ENCODE assay signal across 12 mouse cellular contexts in the genomic region with DNA sequence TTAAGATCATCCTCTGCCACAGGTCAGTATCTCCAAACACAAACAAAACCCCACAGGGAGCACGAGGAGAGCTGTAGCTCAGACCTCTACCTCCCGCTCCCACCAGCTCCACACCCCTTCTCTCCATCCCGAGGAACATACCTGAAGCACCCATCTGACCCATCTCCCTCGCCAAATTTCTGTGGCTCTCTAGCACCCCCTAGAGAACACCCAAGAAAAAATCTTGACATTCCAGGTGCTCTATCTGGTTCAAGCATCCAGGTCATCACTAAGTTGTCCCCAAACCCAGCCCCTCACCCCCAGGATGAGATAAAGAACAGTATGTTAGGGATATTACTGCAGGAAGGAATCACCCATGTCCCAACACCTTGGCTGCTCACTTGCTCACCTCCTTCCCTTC. TPM values are rescaled to one million over a fixed set of nuclear protein-coding genes. Genes with fewer than 3 reads are reported as not detected.
DNase-seq lines count a peak whose midpoint lies in the region; ATAC-seq and TF ChIP-seq lines count a peak whose summit lies in the region.
"Had no signal": no experiment of that assay in that cellular context is flagged by ENCODE, and none has a peak within 500 bp of the region (broad histone marks: within the 10 kb centered on the region; RNA-seq: fewer than 3 reads in every experiment).

No protein-coding gene starts in this region.

- no peak for TF ChIP-seq POLR2A in ES-Bruce4 (IDR thresholded peaks at IDR 0.05; ENCODE audit: insufficient read depth, low read length)

- 59% methylated on average over 4 of the region's 4 CpGs for WGBS in hindbrain, embryonic 10.5 days
- 48% methylated on average over 4 of the region's 4 CpGs for WGBS in hindbrain, embryonic 16.5 days
- WGBS in embryonic facial prominence, embryonic 11.5 days, result 57% methylated on average over 4 of the region's 4 CpGs

- H3K9ac ChIP-seq in hindbrain, embryonic 16.5 days (ENCODE audit: low read depth, low read length), result no peak overlapping the region
- no peak overlapping the region for H3K9ac ChIP-seq in ES-Bruce4 (ENCODE audit: low read depth, poor library complexity, severe bottlenecking)
- no peak overlapping the region for H3K9ac ChIP-seq in embryonic facial prominence, embryonic 11.5 days (replicated peaks; ENCODE audit: low read length)

- no peak for DNase-seq in hindbrain, embryonic 10.5 days (ENCODE audit: low spot score)
- DNase-seq in 3T3-L1 (ENCODE audit: low read depth, low spot score), result peak; percentile 45
- peak; percentile 48 for DNase-seq in embryonic facial prominence, embryonic 11.5 days (ENCODE audit: low spot score)
- no peak for DNase-seq in yolk sac, embryonic 10.5 days (ENCODE audit: low spot score)
- DNase-seq in layer of hippocampus, postnatal 25 days (ENCODE audit: extremely low spot score in 1 of 2, low spot score in 1 of 2), result no peak
- DNase-seq in lung, postnatal 25 days (ENCODE audit: low spot score), result no peak
- DNase-seq: adrenal gland, postnatal 36 days; gastrocnemius, postnatal 36 days had no signal

- peaks cover 23% of the 10 kb centered on the region for H3K4me1 ChIP-seq in hindbrain, embryonic 10.5 days (replicated peaks)
- peaks cover 16% of the 10 kb centered on the region for H3K4me1 ChIP-seq in hindbrain, embryonic 16.5 days (ENCODE audit: control insufficient read depth, insufficient read depth, low read depth, low read length)
- H3K4me1 ChIP-seq in ES-Bruce4 (ENCODE audit: control insufficient read depth, insufficient read depth, low read length), result no peaks in the 10 kb centered on the region
- peaks cover 4% of the 10 kb centered on the region; the same call in 1 of the 2 replicates for H3K4me1 ChIP-seq in embryonic facial prominence, embryonic 11.5 days (ENCODE audit: control insufficient read depth, insufficient read depth, low read length)

- TF ChIP-seq CTCF in ES-Bruce4 (IDR thresholded peaks at IDR 0.05; ENCODE audit: low read depth, low read length), result peak; percentile 37

- no peaks in the 10 kb centered on the region for H3K27me3 ChIP-seq in hindbrain, embryonic 10.5 days (ENCODE audit: insufficient read depth, poor library complexity, severe bottlenecking)
- no peaks in the 10 kb centered on the region for H3K27me3 ChIP-seq in hindbrain, embryonic 16.5 days (replicated peaks; ENCODE audit: control insufficient read depth, insufficient read depth, low read length)
- no peaks in the 10 kb centered on the region for H3K27me3 ChIP-seq in ES-Bruce4 (ENCODE audit: control insufficient read depth, insufficient read depth, low read length, poor library complexity, severe bottlenecking)
- no peaks in the 10 kb centered on the region for H3K27me3 ChIP-seq in embryonic facial prominence, embryonic 11.5 days (ENCODE audit: control insufficient read depth, insufficient read depth, low read length)

- peak overlapping the region; percentile 100; the same call in 1 of the 2 replicates for H3K4me3 ChIP-seq in hindbrain, embryonic 10.5 days
- H3K4me3 ChIP-seq in hindbrain, embryonic 16.5 days (ENCODE audit: low read length), result no peak overlapping the region
- H3K4me3 ChIP-seq in ES-Bruce4 (ENCODE audit: low read depth, low read length), result no peak overlapping the region
- no peak overlapping the region for H3K4me3 ChIP-seq in embryonic facial prominence, embryonic 11.5 days (ENCODE audit: low read depth, low read length)

- H3K36me3 ChIP-seq in hindbrain, embryonic 10.5 days, result peaks cover 65% of the 10 kb centered on the region
- H3K36me3 ChIP-seq in hindbrain, embryonic 16.5 days (ENCODE audit: control insufficient read depth, insufficient read depth, low read length), result peaks cover 20% of the 10 kb centered on the region
- H3K36me3 ChIP-seq in ES-Bruce4 (ENCODE audit: control insufficient read depth, insufficient read depth, low read length, poor library complexity, severe bottlenecking), result peaks cover 47% of the 10 kb centered on the region
- peaks cover 3% of the 10 kb centered on the region for H3K36me3 ChIP-seq in embryonic facial prominence, embryonic 11.5 days (replicated peaks; ENCODE audit: control insufficient read depth, insufficient read depth, low read depth, low read length)

- ATAC-seq in hindbrain, embryonic 16.5 days, result no peak
- ATAC-seq in embryonic facial prominence, embryonic 11.5 days (replicated peaks; ENCODE audit: insufficient number of reproducible peaks, low FRiP score, low TSS enrichment, low read depth), result no peak

- no peak overlapping the region for H3K4me2 ChIP-seq in hindbrain, embryonic 16.5 days (ENCODE audit: low read length)
- no peak overlapping the region for H3K4me2 ChIP-seq in embryonic facial prominence, embryonic 11.5 days (ENCODE audit: low read depth, low read length)

- no peaks in the 10 kb centered on the region for H3K9me3 ChIP-seq in hindbrain, embryonic 10.5 days
- no peaks in the 10 kb centered on the region for H3K9me3 ChIP-seq in hindbrain, embryonic 16.5 days (ENCODE audit: control insufficient read depth, low read length)
- H3K9me3 ChIP-seq in ES-Bruce4 (replicated peaks; ENCODE audit: control insufficient read depth, insufficient read depth, low read length, poor library complexity, severe bottlenecking), result no peaks in the 10 kb centered on the region
- H3K9me3 ChIP-seq in embryonic facial prominence, embryonic 11.5 days (replicated peaks; ENCODE audit: control insufficient read depth, low read length), result no peaks in the 10 kb centered on the region

- no peak overlapping the region for H3K27ac ChIP-seq in hindbrain, embryonic 10.5 days
- no peak overlapping the region for H3K27ac ChIP-seq in hindbrain, embryonic 16.5 days (ENCODE audit: low read depth, low read length)
- no peak overlapping the region for H3K27ac ChIP-seq in ES-Bruce4 (ENCODE audit: insufficient read depth, low read length)
- no peak overlapping the region for H3K27ac ChIP-seq in embryonic facial prominence, embryonic 11.5 days (replicated peaks; ENCODE audit: low read depth, low read length)

- no peak for TF ChIP-seq EP300 in ES-Bruce4 (IDR thresholded peaks at IDR 0.05; ENCODE audit: insufficient read depth, low read depth, low read length)

RNA-seq across cellular contexts. Expression of a gene that starts 2.0 kb away (rescaled TPM):
- polyA plus RNA-seq in hindbrain, embryonic 10.5 days (2016; fragmentation: Nextera tagmentation; extraction: Ambion mirVana), result 209 and 211 TPM in 2 replicates
- polyA plus RNA-seq in hindbrain, embryonic 16.5 days (2015; fragmentation: Nextera tagmentation; extraction: Ambion mirVana), result 134 and 135 TPM in 2 replicates
- 68.2 TPM in 2 replicates for polyA plus RNA-seq in ES-Bruce4 (2011; ENCODE audit: insufficient read depth, insufficient read length, low read depth, missing spikeins)
- 123 and 131 TPM in 2 replicates for polyA plus RNA-seq in embryonic facial prominence, embryonic 11.5 days (2014; fragmentation: Nextera tagmentation; extraction: Ambion mirVana)
- 100 to 1,000 TPM; 109 TPM for total RNA-seq in layer of hippocampus, postnatal 25 days (2021)

RNA-seq across cellular contexts. Expression of a gene that starts 14.2 kb away (rescaled TPM):
- polyA plus RNA-seq in hindbrain, embryonic 10.5 days (2016; fragmentation: Nextera tagmentation; extraction: Ambion mirVana), result 179 and 230 TPM in 2 replicates
- polyA plus RNA-seq in hindbrain, embryonic 16.5 days (2015; fragmentation: Nextera tagmentation; extraction: Ambion mirVana), result 849 and 1,414 TPM in 2 replicates
- polyA plus RNA-seq in ES-Bruce4 (2011; ENCODE audit: insufficient read depth, insufficient read length, low read depth, missing spikeins), result 1,030 and 1,048 TPM in 2 replicates
- polyA plus RNA-seq in embryonic facial prominence, embryonic 11.5 days (2014; fragmentation: Nextera tagmentation; extraction: Ambion mirVana), result 180 and 210 TPM in 2 replicates
- total RNA-seq in layer of hippocampus, postnatal 25 days (2021), result 1,000 to 10,000 TPM; 2,615 to 2,768 TPM

RNA-seq across cellular contexts. Expression of a gene that starts 20.7 kb away (rescaled TPM):
- 2.2 and 2.3 TPM in 2 replicates for polyA plus RNA-seq in hindbrain, embryonic 10.5 days (2016; fragmentation: Nextera tagmentation; extraction: Ambion mirVana)
- polyA plus RNA-seq in hindbrain, embryonic 16.5 days (2015; fragmentation: Nextera tagmentation; extraction: Ambion mirVana), result 1.4 and 3.1 TPM in 2 replicates
- 93.2 and 95.8 TPM in 2 replicates for polyA plus RNA-seq in ES-Bruce4 (2011; ENCODE audit: insufficient read depth, insufficient read length, low read depth, missing spikeins)
- 5.4 and 6.1 TPM in 2 replicates for polyA plus RNA-seq in embryonic facial prominence, embryonic 11.5 days (2014; fragmentation: Nextera tagmentation; extraction: Ambion mirVana)
- 1 to 10 TPM; 4.8 to 7.5 TPM for total RNA-seq in layer of hippocampus, postnatal 25 days (2021)

RNA-seq across cellular contexts. Expression of a gene that starts 31.9 kb away (rescaled TPM):
- polyA plus RNA-seq in hindbrain, embryonic 10.5 days (2016; fragmentation: Nextera tagmentation; extraction: Ambion mirVana), result not detected in 2 replicates
- polyA plus RNA-seq in hindbrain, embryonic 16.5 days (2015; fragmentation: Nextera tagmentation; extraction: Ambion mirVana), result not detected in 2 replicates
- 1.1 TPM in 1 of 2 replicates, not detected in the other for polyA plus RNA-seq in ES-Bruce4 (2011; ENCODE audit: insufficient read depth, insufficient read length, low read depth, missing spikeins)
- polyA plus RNA-seq in embryonic facial prominence, embryonic 11.5 days (2014; fragmentation: Nextera tagmentation; extraction: Ambion mirVana), result not detected in 2 replicates
- not detected for total RNA-seq in layer of hippocampus, postnatal 25 days (2021)
- total RNA-seq: layer of hippocampus, postnatal 10 days had no signal

RNA-seq across cellular contexts. Expression of a gene that starts 32.0 kb away (rescaled TPM):
- not detected in 2 replicates for polyA plus RNA-seq in hindbrain, embryonic 10.5 days (2016; fragmentation: Nextera tagmentation; extraction: Ambion mirVana)
- not detected in 2 replicates for polyA plus RNA-seq in hindbrain, embryonic 16.5 days (2015; fragmentation: Nextera tagmentation; extraction: Ambion mirVana)
- not detected in 2 replicates for polyA plus RNA-seq in ES-Bruce4 (2011; ENCODE audit: insufficient read depth, insufficient read length, low read depth, missing spikeins)
- polyA plus RNA-seq in embryonic facial prominence, embryonic 11.5 days (2014; fragmentation: Nextera tagmentation; extraction: Ambion mirVana), result not detected in 2 replicates
- total RNA-seq in layer of hippocampus, postnatal 25 days (2021), result not detected
- total RNA-seq: gastrocnemius, postnatal 36 days; layer of hippocampus, postnatal 10 days had no signal
- polyA plus RNA-seq: neural tube, embryonic 14.5 days had no signal

Comparison
In these comparisons a context has a peak if more than half of its experiments do, and no peak if none do; other contexts are left out.
1. DNase-seq: peak in 3T3-L1 (single experiment) and embryonic facial prominence, embryonic 11.5 days (single experiment); none in hindbrain, embryonic 10.5 days (single experiment), yolk sac, embryonic 10.5 days (single experiment), layer of hippocampus, postnatal 25 days (0 of 2) and lung, postnatal 25 days (single experiment).
2. RNA of a gene that starts 20.7 kb away (polyA plus RNA-seq): 93.2 to 95.8 TPM in ES-Bruce4; 5.4 to 6.1 TPM in embryonic facial prominence, embryonic 11.5 days, 1.4 to 3.1 TPM in hindbrain, embryonic 16.5 days and 2.2 to 2.3 TPM in hindbrain, embryonic 10.5 days; every median in the first group is over 10 times any median in the second.